Mouse (Mus musculus) midbrain, embryonic 11.5 days (tissue): ENCODE data around the gene Fam89b. TPM values are rescaled to one million over a fixed set of nuclear protein-coding genes. Genes with fewer than 3 reads are reported as not detected.

Experiments used
- ATAC-seq: fragments of 200-750 bp; cut with Nextera tagmentation; 2 replicates; pipeline ENCODE4 v1.8.0; 2017; ENCODE audit warnings: moderate TSS enrichment, moderate library complexity; ENCODE audit not compliant: low FRiP score
- DNase-seq: peaks from one replicate; pipeline ENCODE4 v3.0.0; 2015; ENCODE audit warnings: low spot score; ENCODE audit errors: missing footprints
- H3K27ac ChIP-seq: fragments of 300-500 bp; sonication (generic); 2 replicates; pipeline ENCODE4 v1.5.1; 2014; ENCODE audit warnings: low read depth, low read length
- H3K27me3 ChIP-seq: fragments of 300-500 bp; sonication (generic); 2 replicates; pipeline ENCODE4 v1.6.1; 2014; ENCODE audit warnings: mild to moderate bottlenecking, low read length, moderate library complexity, mixed read lengths; ENCODE audit not compliant: control insufficient read depth, insufficient read depth
- H3K36me3 ChIP-seq: fragments of 300-500 bp; sonication (generic); 2 replicates; pipeline ENCODE4 v1.6.1; 2014; ENCODE audit warnings: mild to moderate bottlenecking, low read length, moderate library complexity, mixed read lengths; ENCODE audit not compliant: control insufficient read depth, insufficient read depth
- H3K4me1 ChIP-seq: fragments of 300-500 bp; sonication (generic); 2 replicates; pipeline ENCODE4 v1.6.1; 2014; ENCODE audit warnings: low read length; ENCODE audit not compliant: control insufficient read depth, insufficient read depth
- H3K4me2 ChIP-seq: fragments of 300-500 bp; sonication (generic); 2 replicates; pipeline ENCODE4 v1.6.1; 2014; ENCODE audit warnings: mild to moderate bottlenecking, moderate library complexity
- H3K4me3 ChIP-seq: fragments of 300-500 bp; sonication (generic); 2 replicates; pipeline ENCODE4 v1.5.1; 2014; ENCODE audit warnings: low read depth, low read length
- H3K9ac ChIP-seq: fragments of 300-500 bp; sonication (generic); 2 replicates; pipeline ENCODE4 v1.6.1; 2014; ENCODE audit warnings: low read length
- H3K9me3 ChIP-seq: fragments of 300-500 bp; sonication (generic); 2 replicates; pipeline ENCODE4 v1.6.1; 2016; ENCODE audit warnings: low read length; ENCODE audit not compliant: control insufficient read depth
- WGBS: fragments of 180-500 bp; shearing (Covaris S2); extraction: QIAGEN DNeasy Blood & Tissue Kit; methylation state at CpG from one replicate; pipeline ENCODE4 v1.1.7; 2014; 5-methylcytosine and 5-hydroxymethylcytosine counted together
- polyA plus RNA-seq: library from polyadenylated mRNA; unstranded; fragments of >200 nt; fragmentation: Nextera tagmentation; extraction: Ambion mirVana; gene quantifications from 2 replicates; pipeline ENCODE4 v1.2.1, GENCODE M21; 2014

The Fam89b gene
- 157 and 158 TPM in 2 replicates for polyA plus RNA-seq

DNA sequence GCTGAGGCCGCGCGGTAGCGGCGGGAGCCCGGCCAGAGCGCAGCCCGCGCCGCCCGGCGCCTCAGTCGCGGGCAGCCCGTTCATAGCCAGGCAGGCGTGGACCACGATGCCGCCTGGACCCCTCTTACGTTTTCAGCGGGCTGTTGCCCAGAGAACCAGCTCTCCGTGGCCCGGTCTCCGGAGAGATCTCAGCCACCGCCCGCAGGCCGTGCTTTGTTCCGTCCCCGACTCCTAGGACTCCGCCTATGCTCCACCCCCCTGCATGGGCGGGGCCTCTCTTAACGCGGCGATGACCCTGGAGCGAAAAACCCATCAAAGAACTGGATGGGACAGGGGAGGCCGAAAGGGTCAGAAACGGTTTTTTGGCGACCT is at the start of gene Fam89b:
TSS of gene Fam89b (minus strand) at position 210 of the 372 bp plus-strand sequence.
- no peaks in the 10 kb centered on the region for H3K9me3 ChIP-seq
- ATAC-seq = peak; percentile 85
- H3K4me3 ChIP-seq = peak within 1 kb of the TSS; percentile 95
- 1% methylated on average over 37 of the region's 37 CpGs for WGBS
- DNase-seq = peak; percentile 99
- peaks cover 40% of the 10 kb centered on the region for H3K4me1 ChIP-seq
- H3K9ac ChIP-seq = peak within 1 kb of the TSS; percentile 99
- no peaks in the 10 kb centered on the region for H3K36me3 ChIP-seq
- H3K27ac ChIP-seq = peak within 1 kb of the TSS; percentile 92
- H3K4me2 ChIP-seq = peak within 1 kb of the TSS; percentile 67
- H3K27me3 ChIP-seq = no peaks in the 10 kb centered on the region

DNA sequence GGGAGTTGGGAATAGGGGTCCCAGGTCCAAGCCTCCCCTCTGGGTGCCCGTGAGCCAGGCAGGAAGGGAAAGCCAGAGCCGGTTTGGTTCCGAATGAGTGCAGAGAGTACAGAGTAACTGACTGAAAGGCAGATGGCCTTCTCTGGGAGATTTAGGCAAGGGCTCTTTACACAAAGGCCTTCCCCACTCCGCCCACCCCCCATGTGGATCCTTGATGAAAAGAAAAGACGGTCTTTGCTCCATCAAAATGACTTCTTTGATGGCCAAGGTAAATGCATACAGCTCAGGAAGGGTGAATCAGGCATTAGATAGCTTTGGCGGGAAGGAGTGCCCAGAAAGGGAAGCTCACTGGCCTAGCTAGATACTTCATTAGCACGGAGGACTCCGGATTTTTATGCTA is 48.9 kb upstream of the Fam89b start:
- ATAC-seq (no peak), DNase-seq (no peak)
- H3K4me1 ChIP-seq = no peaks in the 10 kb centered on the region
- no peaks in the 10 kb centered on the region for H3K36me3 ChIP-seq
- H3K27me3 ChIP-seq = no peaks in the 10 kb centered on the region
- H3K4me2 ChIP-seq = no peak overlapping the region
- WGBS = 45% methylated on average over 8 of the region's 8 CpGs
- no peak overlapping the region for H3K4me3 ChIP-seq
- H3K27ac ChIP-seq = no peak overlapping the region
- H3K9ac ChIP-seq = no peak overlapping the region
- H3K9me3 ChIP-seq = no peaks in the 10 kb centered on the region

DNA sequence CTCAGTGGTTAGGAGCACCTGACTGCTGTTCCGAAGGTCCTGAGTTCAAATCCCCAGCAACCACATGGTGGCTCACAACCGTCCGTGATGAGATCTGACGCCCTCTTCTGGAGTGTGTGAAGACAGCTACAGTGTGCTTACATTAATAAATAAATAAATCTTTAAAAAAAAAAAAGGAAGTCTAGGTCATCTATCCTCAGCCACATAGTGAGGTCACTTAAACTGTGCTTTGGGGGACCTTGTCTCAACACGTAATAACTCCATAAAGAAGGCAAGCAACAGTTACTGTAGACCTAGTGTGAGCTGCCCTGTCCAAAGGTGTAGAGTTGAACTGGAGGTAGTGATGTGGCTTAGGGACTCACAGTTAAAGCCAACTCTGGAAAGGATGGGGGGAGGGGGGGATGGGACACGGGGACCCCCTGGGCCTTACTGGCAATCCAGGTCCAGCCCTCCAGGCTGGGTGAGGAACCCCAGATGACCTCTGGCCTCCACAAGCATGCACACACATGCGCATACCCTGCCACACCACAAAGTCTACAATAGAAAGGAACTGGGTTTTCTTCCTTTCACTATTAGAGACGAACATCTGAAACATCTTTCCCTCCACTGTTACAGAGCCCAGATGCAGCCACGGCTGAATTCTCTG is 48.1 kb upstream of the Fam89b start:
- Histone ChIP-seq H3K27ac (no peak overlapping the region), H3K4me1 (no peaks in the 10 kb centered on the region), H3K4me2 (no peak overlapping the region), H3K4me3 (no peak overlapping the region), H3K9me3 (no peaks in the 10 kb centered on the region), H3K27me3 (no peaks in the 10 kb centered on the region), H3K9ac (no peak overlapping the region), H3K36me3 (no peaks in the 10 kb centered on the region)
- 86% methylated on average over 9 of the region's 9 CpGs for WGBS
- ATAC-seq (no peak), DNase-seq (no peak)

DNA sequence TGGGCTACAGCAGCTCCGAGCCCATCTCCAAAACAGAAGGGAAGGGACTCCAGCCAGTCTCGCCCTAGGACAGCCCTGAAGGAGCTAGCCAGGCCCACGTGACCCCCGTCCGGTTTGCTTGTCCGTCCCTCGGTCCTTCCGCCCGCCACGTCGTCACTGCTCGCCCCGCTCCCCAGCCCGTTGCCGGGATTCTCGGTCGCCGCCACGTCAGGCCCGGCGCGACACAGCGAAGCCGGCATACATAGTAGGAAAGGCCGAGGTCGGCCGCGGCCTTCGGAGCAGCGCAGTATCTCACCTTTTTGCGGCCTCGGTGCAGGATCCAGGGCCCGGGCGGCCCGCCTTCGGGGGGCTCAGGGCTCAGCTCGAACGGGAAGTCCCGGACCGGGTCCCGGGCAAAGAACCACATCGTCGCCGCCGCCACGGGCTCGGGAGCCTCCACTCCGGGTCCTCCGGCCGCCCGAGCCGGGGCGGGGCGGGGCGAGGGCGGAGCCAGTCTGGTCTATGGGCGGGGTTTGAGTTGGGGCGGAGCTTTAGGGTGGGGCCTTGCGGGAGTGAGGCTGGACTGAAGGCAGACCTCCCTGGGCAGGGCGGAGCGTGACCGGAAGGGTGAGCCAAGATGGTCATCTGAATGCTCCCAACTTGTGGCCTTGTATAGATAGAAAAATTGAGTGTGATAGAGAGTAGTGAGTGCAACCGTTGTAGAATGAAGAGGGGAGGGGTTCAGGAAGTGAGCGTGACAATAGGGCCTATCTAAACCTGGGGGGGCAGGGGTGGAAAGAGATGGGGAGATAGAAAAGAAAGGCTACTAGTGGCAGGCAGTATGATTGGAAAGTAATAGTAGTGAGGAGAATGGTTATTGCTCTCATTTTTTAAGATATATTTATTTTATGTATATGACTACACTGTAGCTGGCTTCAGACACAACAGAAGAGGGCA is 41.7 kb upstream of the Fam89b start, which contains the start of gene Scyl1:
TSS of gene Scyl1 (minus strand) at position 495 of the 936 bp plus-strand sequence.
- H3K27me3 ChIP-seq = no peaks in the 10 kb centered on the region
- peaks cover 4% of the 10 kb centered on the region; the same call in 1 of the 2 replicates for H3K36me3 ChIP-seq
- peak; percentile 97 for ATAC-seq
- peaks cover 9% of the 10 kb centered on the region for H3K4me1 ChIP-seq
- DNase-seq = peak; percentile 100
- peak within 1 kb of the TSS; percentile 81 for H3K4me2 ChIP-seq
- no peaks in the 10 kb centered on the region for H3K9me3 ChIP-seq
- peak within 1 kb of the TSS; percentile 70 for H3K9ac ChIP-seq
- WGBS = under 1% methylated on average over 64 of the region's 64 CpGs
- peak within 1 kb of the TSS; percentile 15; the same call in 1 of the 2 replicates for H3K27ac ChIP-seq
- H3K4me3 ChIP-seq = peak within 1 kb of the TSS; percentile 71

DNA sequence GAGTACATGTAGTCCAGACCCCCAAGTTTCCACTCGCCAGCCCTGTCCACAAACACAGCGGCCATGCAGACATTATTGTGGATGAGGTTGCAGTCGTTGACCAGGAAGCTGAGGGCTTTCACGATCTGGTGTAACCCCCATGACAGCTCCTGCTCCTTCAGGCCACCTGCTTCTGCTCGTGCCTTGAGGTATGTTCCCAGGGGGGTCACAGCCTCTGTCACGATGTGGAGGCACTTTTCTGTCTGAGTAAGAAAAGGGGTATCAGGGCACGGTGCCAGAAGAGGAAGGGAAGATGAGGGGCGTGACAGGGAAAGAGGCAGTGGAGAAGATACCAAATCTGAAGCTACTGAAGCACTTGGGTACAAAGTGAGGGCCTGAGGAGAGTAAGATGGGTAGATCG is 40.9 kb upstream of the Fam89b start:
- Histone ChIP-seq H3K9me3 (no peaks in the 10 kb centered on the region), H3K4me1 (peaks cover 9% of the 10 kb centered on the region), H3K27ac (no peak overlapping the region), H3K36me3 (peaks cover 10% of the 10 kb centered on the region), H3K4me3 (peak overlapping the region; percentile 71), H3K27me3 (no peaks in the 10 kb centered on the region), H3K4me2 (peak overlapping the region; percentile 81), H3K9ac (peak overlapping the region; percentile 70)
- no peak for ATAC-seq
- no peak for DNase-seq
- 57% methylated on average over 9 of the region's 9 CpGs for WGBS

DNA sequence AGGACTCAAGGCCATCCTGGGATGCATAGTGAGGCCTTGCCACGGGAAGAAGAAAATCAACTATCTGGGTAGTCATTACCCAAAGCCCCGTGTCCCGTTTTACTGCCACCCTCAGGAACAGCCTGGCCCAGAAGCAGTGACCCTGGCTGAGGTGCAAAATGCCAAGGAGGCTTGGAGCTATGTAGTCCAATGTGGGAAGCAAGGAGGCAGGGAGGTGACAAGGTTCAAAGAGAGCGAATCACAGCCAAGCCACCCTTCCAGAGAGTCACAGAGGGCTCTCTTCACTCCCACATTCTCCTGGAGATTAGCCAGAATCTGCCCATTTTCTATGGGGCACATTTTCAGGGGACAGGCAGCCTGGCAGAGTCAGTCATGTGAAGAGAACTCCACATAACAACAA is 37.8 kb upstream of the Fam89b start:
- Histone ChIP-seq H3K4me3 (no peak overlapping the region), H3K9me3 (no peaks in the 10 kb centered on the region), H3K4me1 (peaks cover 9% of the 10 kb centered on the region), H3K27me3 (no peaks in the 10 kb centered on the region), H3K4me2 (no peak overlapping the region), H3K27ac (no peak overlapping the region), H3K9ac (no peak overlapping the region), H3K36me3 (peaks cover 28% of the 10 kb centered on the region)
- no peak for DNase-seq
- no peak for ATAC-seq
- 91% methylated on average over 4 of the region's 4 CpGs for WGBS

DNA sequence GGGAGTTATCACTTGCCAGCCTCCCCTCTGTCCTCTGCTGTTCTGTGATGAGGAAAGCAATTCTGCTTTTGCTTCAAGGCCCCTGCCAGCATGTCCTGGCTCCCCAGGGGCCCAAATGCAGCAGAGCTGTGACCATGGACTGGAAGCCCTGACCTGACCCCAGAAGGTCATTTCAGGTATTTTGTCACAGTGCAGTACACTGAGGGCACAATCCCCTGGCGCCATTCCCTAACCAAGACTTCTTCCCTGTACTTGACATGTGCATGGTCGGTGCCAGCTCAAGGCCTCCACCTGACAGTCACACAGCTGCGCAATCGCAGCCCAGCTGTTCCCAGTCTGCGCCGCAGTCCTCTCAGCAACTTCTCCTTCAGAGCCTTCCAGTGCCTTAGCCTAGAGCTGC is 33.7 kb upstream of the Fam89b start:
- WGBS = 95% methylated on average over 6 of the region's 6 CpGs
- DNase-seq (no peak), ATAC-seq (no peak)
- Histone ChIP-seq H3K4me3 (no peak overlapping the region), H3K27me3 (peaks cover under 1% of the 10 kb centered on the region; the same call in 1 of the 2 replicates), H3K9ac (no peak overlapping the region), H3K4me2 (no peak overlapping the region), H3K27ac (no peak overlapping the region), H3K4me1 (no peaks in the 10 kb centered on the region), H3K9me3 (no peaks in the 10 kb centered on the region), H3K36me3 (peaks cover 30% of the 10 kb centered on the region)

DNA sequence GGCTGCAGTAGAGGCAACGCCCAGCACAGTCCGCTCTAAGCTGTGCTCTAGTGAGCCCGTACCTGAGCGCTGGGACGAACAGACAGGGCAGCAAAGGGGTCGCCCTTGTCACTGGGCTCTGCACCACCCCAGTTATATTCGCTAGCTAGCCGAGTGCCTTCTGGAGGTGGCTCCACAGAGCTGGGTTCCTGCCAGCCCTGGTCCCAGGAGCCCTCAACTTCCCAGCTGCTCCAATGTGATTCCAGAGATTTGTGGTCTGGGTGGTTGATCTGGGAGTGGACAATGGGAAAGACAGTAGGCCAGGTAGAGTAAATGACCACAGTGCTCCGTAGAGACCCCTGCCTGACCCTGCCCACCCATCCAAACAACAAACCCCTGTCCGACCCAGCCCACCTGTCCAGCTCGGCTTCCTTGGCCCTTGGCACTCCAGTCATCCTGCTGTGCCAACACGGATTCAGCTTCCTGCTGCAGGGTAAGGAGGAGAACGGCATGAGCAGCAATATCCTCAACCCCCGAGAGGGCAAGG is 29.5 kb upstream of the Fam89b start:
- Histone ChIP-seq H3K4me3 (no peak overlapping the region), H3K4me1 (peaks cover 11% of the 10 kb centered on the region), H3K9me3 (no peaks in the 10 kb centered on the region), H3K27me3 (peaks cover 22% of the 10 kb centered on the region), H3K27ac (no peak overlapping the region), H3K36me3 (peaks cover 16% of the 10 kb centered on the region), H3K9ac (no peak overlapping the region), H3K4me2 (no peak overlapping the region)
- ATAC-seq = no peak
- 91% methylated on average over 14 of the region's 14 CpGs for WGBS
- DNase-seq = no peak
